Mouse (Mus musculus): Measurements from ENCODE around the gene Pyy. TPM values are rescaled to one million over a fixed set of nuclear protein-coding genes. Genes with fewer than 3 reads are reported as not detected.
A peak's percentile ranks its signal among the peaks of the same experiment; 100 is the strongest.

The Pyy gene
- polyA plus RNA-seq, 1 experiment from 2014 or later = 1.1 TPM

- peak overlapping the region; percentile 87 for H3K27ac ChIP-seq (ENCODE audit: low read length)
- H3K9ac ChIP-seq (ENCODE audit: low read depth, low read length) = peak overlapping the region; percentile 93
- peaks cover 3% of the 10 kb centered on the region; the same call in 1 of the 2 replicates for H3K36me3 ChIP-seq (ENCODE audit: control insufficient read depth, insufficient read depth)
- H3K4me1 ChIP-seq (ENCODE audit: control insufficient read depth, low read depth, low read length) = peaks cover 34% of the 10 kb centered on the region
- WGBS (ENCODE audit: insufficient replicate concordance) = under 1% methylated on average over 39 of the region's 39 CpGs
- peak; percentile 30 for ATAC-seq (ENCODE audit: low read depth)
- peak overlapping the region; percentile 85 for H3K4me2 ChIP-seq (ENCODE audit: low read depth, low read length)
- H3K27me3 ChIP-seq (ENCODE audit: control insufficient read depth, insufficient read depth, low read depth, low read length) = peaks cover under 1% of the 10 kb centered on the region
- H3K9me3 ChIP-seq (replicated peaks; ENCODE audit: control insufficient read depth, low read length) = no peaks in the 10 kb centered on the region; the same call in 1 of the 2 replicates
- H3K4me3 ChIP-seq (ENCODE audit: low read depth, low read length) = peak overlapping the region; percentile 85
Observed at GRCm38 (mm10) chr11:102087081-102087751, 20.4 kb downstream of the Pyy start.

DNA sequence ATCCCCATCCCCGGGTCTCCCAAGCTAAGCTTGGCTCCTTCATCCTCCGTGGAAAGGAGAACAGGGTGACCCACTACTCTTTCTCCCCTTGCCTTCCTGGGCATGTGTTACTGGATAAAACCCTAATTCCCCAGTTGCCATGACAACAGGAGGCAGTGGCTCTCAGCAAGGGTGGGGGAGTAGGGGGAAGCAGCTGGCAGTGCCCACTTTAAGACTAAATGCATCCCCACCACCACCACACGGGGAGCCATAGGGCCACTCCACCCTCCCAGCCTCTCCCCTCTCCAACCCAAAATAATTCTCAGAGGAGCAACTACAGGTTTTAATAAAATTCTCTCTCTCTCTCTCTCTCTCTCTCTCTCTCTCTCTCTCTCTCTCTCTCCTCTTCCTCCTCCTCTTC is 21.3 kb downstream of the Pyy start:
- Histone ChIP-seq H3K4me2 (ENCODE audit: low read depth, low read length) (peak overlapping the region; percentile 85), H3K36me3 (ENCODE audit: control insufficient read depth, insufficient read depth) (peaks cover 3% of the 10 kb centered on the region; the same call in 1 of the 2 replicates), H3K4me3 (ENCODE audit: low read depth, low read length) (peak overlapping the region; percentile 85), H3K9ac (ENCODE audit: low read depth, low read length) (peak overlapping the region; percentile 93; the same call in 1 of the 2 replicates), H3K27me3 (ENCODE audit: control insufficient read depth, insufficient read depth, low read depth, low read length) (peaks cover 4% of the 10 kb centered on the region), H3K27ac (ENCODE audit: low read length) (peak overlapping the region; percentile 87; the same call in 1 of the 2 replicates), H3K9me3 (replicated peaks; ENCODE audit: control insufficient read depth, low read length) (no peaks in the 10 kb centered on the region; the same call in 1 of the 2 replicates), H3K4me1 (ENCODE audit: control insufficient read depth, low read depth, low read length) (peaks cover 37% of the 10 kb centered on the region)
- 27% methylated on average over 3 of the region's 3 CpGs for WGBS (ENCODE audit: insufficient replicate concordance)
- no peak for ATAC-seq (ENCODE audit: low read depth)

DNA sequence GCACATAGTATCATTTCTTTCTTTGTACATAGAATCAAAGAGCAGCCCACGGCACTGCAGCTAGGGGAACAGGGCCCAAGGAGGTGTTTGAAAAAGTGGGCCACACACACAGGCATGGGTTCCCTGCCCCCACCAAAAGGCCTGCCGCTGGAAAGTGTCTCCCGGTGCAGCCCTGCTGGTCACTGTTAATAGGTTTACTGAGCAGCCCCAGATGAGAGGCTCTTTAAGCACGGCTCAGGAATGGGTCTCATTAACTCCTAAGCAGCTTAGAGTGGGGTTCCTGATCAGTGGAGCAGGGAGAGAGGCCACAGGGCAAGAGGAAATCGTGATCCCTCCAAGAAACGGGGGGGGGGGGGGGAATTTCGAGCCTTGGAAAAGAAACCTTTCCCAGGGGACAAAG is 23.5 kb downstream of the Pyy start:
- Histone ChIP-seq H3K4me2 (ENCODE audit: low read depth, low read length) (no peak overlapping the region), H3K9ac (ENCODE audit: low read depth, low read length) (no peak overlapping the region), H3K4me3 (ENCODE audit: low read depth, low read length) (no peak overlapping the region), H3K36me3 (ENCODE audit: control insufficient read depth, insufficient read depth) (peaks cover 3% of the 10 kb centered on the region; the same call in 1 of the 2 replicates), H3K27ac (ENCODE audit: low read length) (no peak overlapping the region), H3K9me3 (replicated peaks; ENCODE audit: control insufficient read depth, low read length) (no peaks in the 10 kb centered on the region; the same call in 1 of the 2 replicates), H3K27me3 (ENCODE audit: control insufficient read depth, insufficient read depth, low read depth, low read length) (peaks cover 4% of the 10 kb centered on the region), H3K4me1 (ENCODE audit: control insufficient read depth, low read depth, low read length) (peaks cover 28% of the 10 kb centered on the region)
- WGBS (ENCODE audit: insufficient replicate concordance) = 76% methylated on average over 7 of the region's 7 CpGs
- no peak for ATAC-seq (ENCODE audit: low read depth)

DNA sequence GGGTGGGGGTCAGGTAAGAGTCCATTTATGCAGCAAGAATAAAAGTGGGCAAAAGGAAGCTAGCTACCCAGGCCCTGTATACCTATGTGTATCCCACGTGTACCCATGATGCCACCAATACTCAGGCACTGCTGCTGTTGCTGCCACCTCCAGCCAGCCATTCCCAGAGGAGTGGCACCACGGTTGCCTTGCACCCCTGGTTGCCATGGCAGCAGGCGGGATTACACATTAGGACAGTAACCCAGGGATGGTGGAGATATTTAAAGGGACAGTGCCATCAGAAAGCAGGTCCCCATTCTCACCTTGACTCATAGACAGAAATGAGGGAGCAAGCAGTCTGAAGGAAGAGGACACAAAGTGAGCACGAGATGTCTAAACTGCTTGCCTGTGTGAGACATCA is 24.4 kb downstream of the Pyy start:
- no peak for ATAC-seq (ENCODE audit: low read depth)
- 59% methylated on average over 4 of the region's 4 CpGs for WGBS (ENCODE audit: insufficient replicate concordance)
- H3K36me3 ChIP-seq (ENCODE audit: control insufficient read depth, insufficient read depth) = peaks cover 3% of the 10 kb centered on the region; the same call in 1 of the 2 replicates
- H3K4me2 ChIP-seq (ENCODE audit: low read depth, low read length) = no peak overlapping the region
- no peak overlapping the region for H3K4me3 ChIP-seq (ENCODE audit: low read depth, low read length)
- H3K27me3 ChIP-seq (ENCODE audit: control insufficient read depth, insufficient read depth, low read depth, low read length) = peaks cover 4% of the 10 kb centered on the region
- no peak overlapping the region for H3K27ac ChIP-seq (ENCODE audit: low read length)
- no peak overlapping the region for H3K9ac ChIP-seq (ENCODE audit: low read depth, low read length)
- peaks cover 28% of the 10 kb centered on the region for H3K4me1 ChIP-seq (ENCODE audit: control insufficient read depth, low read depth, low read length)
- no peaks in the 10 kb centered on the region; the same call in 1 of the 2 replicates for H3K9me3 ChIP-seq (replicated peaks; ENCODE audit: control insufficient read depth, low read length)

- peaks cover 4% of the 10 kb centered on the region for H3K27me3 ChIP-seq (ENCODE audit: control insufficient read depth, insufficient read depth, low read depth, low read length)
- no peaks in the 10 kb centered on the region; the same call in 1 of the 2 replicates for H3K9me3 ChIP-seq (replicated peaks; ENCODE audit: control insufficient read depth, low read length)
- H3K4me1 ChIP-seq (ENCODE audit: control insufficient read depth, low read depth, low read length) = peaks cover 23% of the 10 kb centered on the region
- H3K27ac ChIP-seq (ENCODE audit: low read length) = no peak overlapping the region
- peak overlapping the region; percentile 10 for H3K4me3 ChIP-seq (ENCODE audit: low read depth, low read length)
- peaks cover 3% of the 10 kb centered on the region; the same call in 1 of the 2 replicates for H3K36me3 ChIP-seq (ENCODE audit: control insufficient read depth, insufficient read depth)
- WGBS (ENCODE audit: insufficient replicate concordance) = under 1% methylated on average over 18 of the region's 18 CpGs
- peak; percentile 73 for ATAC-seq (ENCODE audit: low read depth)
- peak overlapping the region; percentile 46 for H3K9ac ChIP-seq (ENCODE audit: low read depth, low read length)
- H3K4me2 ChIP-seq (ENCODE audit: low read depth, low read length) = peak overlapping the region; percentile 46
Observed at GRCm38 (mm10) chr11:102082322-102082721, 25.3 kb downstream of the Pyy start.

GRCm38 (mm10) chr11:102073722-102074121 is 33.9 kb downstream of the Pyy start:
- Histone ChIP-seq H3K27ac (ENCODE audit: low read length) (no peak overlapping the region), H3K4me3 (ENCODE audit: low read depth, low read length) (no peak overlapping the region), H3K27me3 (ENCODE audit: control insufficient read depth, insufficient read depth, low read depth, low read length) (peaks cover 6% of the 10 kb centered on the region), H3K4me2 (ENCODE audit: low read depth, low read length) (no peak overlapping the region), H3K9me3 (replicated peaks; ENCODE audit: control insufficient read depth, low read length) (no peaks in the 10 kb centered on the region), H3K36me3 (ENCODE audit: control insufficient read depth, insufficient read depth) (no peaks in the 10 kb centered on the region), H3K4me1 (ENCODE audit: control insufficient read depth, low read depth, low read length) (no peaks in the 10 kb centered on the region), H3K9ac (ENCODE audit: low read depth, low read length) (no peak overlapping the region)
- no peak for ATAC-seq (ENCODE audit: low read depth)
- 88% methylated on average over 14 of the region's 14 CpGs for whole genome bisulfite sequencing (ENCODE audit: insufficient replicate concordance)

DNA sequence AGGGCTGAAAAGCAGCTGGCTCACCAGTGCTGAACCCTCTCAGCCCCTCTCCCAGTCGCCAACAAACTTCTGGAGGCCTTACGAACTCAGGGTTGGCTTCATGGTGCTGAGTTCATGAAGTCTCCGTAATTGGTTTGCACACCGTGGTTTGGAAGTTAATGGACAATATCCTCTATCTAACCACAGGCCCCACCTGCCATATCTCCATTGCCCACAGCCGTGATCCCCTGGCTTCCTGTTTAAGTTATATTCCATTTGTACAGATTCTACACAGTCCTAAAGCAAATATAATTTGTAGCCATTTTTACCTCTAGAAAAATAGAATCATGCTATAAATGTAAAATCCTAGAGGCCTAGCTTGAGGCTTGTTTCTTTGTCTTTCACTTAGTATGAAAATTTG is 34.9 kb downstream of the Pyy start:
- Histone ChIP-seq H3K27ac (ENCODE audit: low read length) (no peak overlapping the region), H3K27me3 (ENCODE audit: control insufficient read depth, insufficient read depth, low read depth, low read length) (peaks cover 6% of the 10 kb centered on the region), H3K36me3 (ENCODE audit: control insufficient read depth, insufficient read depth) (no peaks in the 10 kb centered on the region), H3K9ac (ENCODE audit: low read depth, low read length) (no peak overlapping the region), H3K4me3 (ENCODE audit: low read depth, low read length) (no peak overlapping the region), H3K9me3 (replicated peaks; ENCODE audit: control insufficient read depth, low read length) (no peaks in the 10 kb centered on the region), H3K4me2 (ENCODE audit: low read depth, low read length) (no peak overlapping the region), H3K4me1 (ENCODE audit: control insufficient read depth, low read depth, low read length) (no peaks in the 10 kb centered on the region)
- ATAC-seq (ENCODE audit: low read depth) = no peak
- WGBS (ENCODE audit: insufficient replicate concordance) = 29% methylated on average over 5 of the region's 5 CpGs

DNA sequence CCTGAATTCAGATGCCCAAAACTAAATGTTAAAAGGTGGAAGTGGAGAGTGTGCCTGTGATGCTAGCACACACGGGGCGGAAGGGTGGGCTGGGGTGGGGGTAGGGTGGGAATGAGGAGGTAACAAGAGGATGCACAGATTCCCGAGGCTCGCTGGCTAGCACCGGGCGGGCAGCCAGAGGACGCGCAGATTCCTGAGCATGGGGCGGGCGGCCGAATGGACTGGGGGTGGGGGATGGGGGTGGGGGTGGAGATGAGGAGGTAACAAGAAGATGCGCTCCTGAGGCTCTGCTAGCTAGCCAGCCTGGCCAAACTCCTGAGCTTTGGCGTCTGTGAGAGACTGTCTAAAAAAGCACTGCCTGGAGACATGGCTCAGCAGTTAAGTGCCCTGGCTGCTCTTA is 37.2 kb downstream of the Pyy start:
- Histone ChIP-seq H3K36me3 (ENCODE audit: control insufficient read depth, insufficient read depth) (no peaks in the 10 kb centered on the region), H3K27me3 (ENCODE audit: control insufficient read depth, insufficient read depth, low read depth, low read length) (peaks cover 6% of the 10 kb centered on the region), H3K4me1 (ENCODE audit: control insufficient read depth, low read depth, low read length) (no peaks in the 10 kb centered on the region), H3K9ac (ENCODE audit: low read depth, low read length) (no peak overlapping the region), H3K27ac (ENCODE audit: low read length) (no peak overlapping the region), H3K4me2 (ENCODE audit: low read depth, low read length) (no peak overlapping the region), H3K4me3 (ENCODE audit: low read depth, low read length) (no peak overlapping the region), H3K9me3 (replicated peaks; ENCODE audit: control insufficient read depth, low read length) (no peaks in the 10 kb centered on the region)
- WGBS (ENCODE audit: insufficient replicate concordance) = 26% methylated on average over 13 of the region's 13 CpGs
- ATAC-seq (ENCODE audit: low read depth) = no peak

GRCm38 (mm10) chr11:102069633-102070032 is 38.0 kb downstream of the Pyy start:
- Histone ChIP-seq H3K27me3 (ENCODE audit: control insufficient read depth, insufficient read depth, low read depth, low read length) (peaks cover 6% of the 10 kb centered on the region), H3K36me3 (ENCODE audit: control insufficient read depth, insufficient read depth) (no peaks in the 10 kb centered on the region), H3K4me1 (ENCODE audit: control insufficient read depth, low read depth, low read length) (no peaks in the 10 kb centered on the region), H3K9me3 (replicated peaks; ENCODE audit: control insufficient read depth, low read length) (no peaks in the 10 kb centered on the region), H3K27ac (ENCODE audit: low read length) (no peak overlapping the region), H3K4me3 (ENCODE audit: low read depth, low read length) (no peak overlapping the region), H3K9ac (ENCODE audit: low read depth, low read length) (no peak overlapping the region), H3K4me2 (ENCODE audit: low read depth, low read length) (no peak overlapping the region)
- 60% methylated on average over 11 of the region's 11 CpGs for WGBS (ENCODE audit: insufficient replicate concordance)
- ATAC-seq (ENCODE audit: low read depth) = no peak
